Comparison of ENCODE assay signal across 17 mouse cellular contexts in the genomic region with DNA sequence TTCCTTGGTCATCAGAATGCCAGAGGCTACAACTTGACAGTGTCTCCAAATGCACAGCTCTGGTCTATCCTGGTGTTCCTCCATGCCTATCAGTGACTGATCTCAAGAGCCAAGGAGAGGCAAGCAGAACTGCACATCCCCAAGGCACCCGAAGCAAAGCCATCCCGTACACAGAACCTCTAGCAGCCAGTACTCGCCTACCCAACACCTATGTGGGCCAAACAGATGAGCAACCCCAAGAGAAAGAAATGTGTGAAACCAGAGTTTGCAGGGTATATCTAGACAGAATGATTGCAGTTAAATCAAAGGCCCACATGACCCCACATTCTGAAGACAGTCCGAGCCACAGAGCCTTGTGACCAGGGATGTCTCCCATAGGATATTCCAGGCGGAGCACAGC.
"Had no signal": no experiment of that assay in that cellular context is flagged by ENCODE, and none has a peak within 500 bp of the region (broad histone marks: within the 10 kb centered on the region; RNA-seq: fewer than 3 reads in every experiment).

No protein-coding gene starts in this region.

- DNase-seq: lung, adult 18-20 months; lung, embryonic 14.5 days; lung, postnatal 10 days; lung, postnatal 4 days; midbrain, embryonic 14.5 days; retina, postnatal 1 day; right cerebral cortex, postnatal 14 days; right cerebral cortex, postnatal 4 days; spleen, adult 18-20 months; thymus, adult 2 months; thymus, postnatal 25 days; thymus, postnatal 4 days had no signal

- H3K4me3 ChIP-seq: midbrain, embryonic 10.5 days; midbrain, embryonic 12.5 days; myocyte; neural tube, embryonic 13.5 days; neural tube, embryonic 15.5 days had no signal

- H3K27ac ChIP-seq: midbrain, embryonic 10.5 days; midbrain, embryonic 12.5 days; neural tube, embryonic 13.5 days; neural tube, embryonic 15.5 days had no signal
